Mouse (Mus musculus) E14TG2a.4 (cell line): ENCODE measurements around the gene Axl.
A peak's percentile ranks its signal among the peaks of the same experiment; 100 is the strongest.

Experiments used
- H3K27me3 ChIP-seq: 2 replicates; pipeline ENCODE4 v1.6.1; 2014; ENCODE audit warnings: low read length, control low read depth; ENCODE audit not compliant: insufficient read depth
- H3K36me3 ChIP-seq: 2 replicates; pipeline ENCODE4 v1.6.1; 2014; ENCODE audit warnings: low read length, control low read depth; ENCODE audit not compliant: insufficient read depth
- H3K4me1 ChIP-seq: replicated peaks from 2 replicates; pipeline ENCODE4 v1.6.1; 2014; ENCODE audit warnings: low read depth, low read length, control low read depth
- H3K4me3 ChIP-seq: replicated peaks from 2 replicates; pipeline ENCODE4 v1.5.1; 2014; ENCODE audit warnings: mild to moderate bottlenecking, low read length
- H3K9me3 ChIP-seq: 2 replicates; pipeline ENCODE4 v1.6.1; 2014; ENCODE audit warnings: low read length, control low read depth
- CTCF ChIP-seq: conservative IDR thresholded peaks from 2 replicates; pipeline ENCODE4 v1.5.1; 2014; ENCODE audit warnings: low read length
- NANOG ChIP-seq: IDR thresholded peaks from 2 replicates; pipeline ENCODE4 v1.6.1; 2014; ENCODE audit warnings: borderline replicate concordance, low read length, mixed read lengths
- POU5F1 ChIP-seq: IDR thresholded peaks from 2 replicates; pipeline ENCODE4 v1.6.1; 2014; ENCODE audit warnings: low read length, borderline replicate concordance

The Axl gene

GRCm38 (mm10) chr7:25709961-25710360 is 78.5 kb downstream of the Axl start:
- Histone ChIP-seq H3K9me3 (no peaks in the 10 kb centered on the region), H3K27me3 (no peaks in the 10 kb centered on the region), H3K36me3 (peaks cover 38% of the 10 kb centered on the region), H3K4me1 (peaks cover 84% of the 10 kb centered on the region), H3K4me3 (peak overlapping the region; percentile 65)
- no peak for TF ChIP-seq NANOG
- TF ChIP-seq POU5F1, result no peak
- no peak for TF ChIP-seq CTCF

GRCm38 (mm10) chr7:25707581-25708292 is 80.8 kb downstream of the Axl start:
- H3K4me1 ChIP-seq, result peaks cover 78% of the 10 kb centered on the region
- TF ChIP-seq POU5F1 (no peak), NANOG (no peak), CTCF (no peak)

More at GRCm38 (mm10) chr7:25707581-25708292, 80.8 kb downstream of the Axl start:
- Histone ChIP-seq H3K27me3 (peaks cover 13% of the 10 kb centered on the region), H3K9me3 (no peaks in the 10 kb centered on the region), H3K4me3 (peak overlapping the region; percentile 67), H3K36me3 (peaks cover 16% of the 10 kb centered on the region)
